Mouse (Mus musculus) heart, adult 2 months (tissue): Measurements from ENCODE around the gene Zbtb9. TPM values are rescaled to one million over a fixed set of nuclear protein-coding genes. Genes with fewer than 3 reads are reported as not detected.

Source experiments
- DNase-seq, 2 experiments: peaks; one replicate each; pipeline ENCODE4 v3.0.0; 2021
- H3K27ac ChIP-seq: fragments of 200-600 bp; 2 replicates; pipeline ENCODE4 v1.8.1; 2022
- H3K27me3 ChIP-seq: fragments of 200-500 bp; 2 replicates; pipeline ENCODE4 v1.6.1; 2012; ENCODE audit warnings: mild to moderate bottlenecking, low read length, inconsistent platforms, mixed read lengths; ENCODE audit not compliant: control insufficient read depth, insufficient read depth
- H3K36me3 ChIP-seq: fragments of 200-500 bp; 2 replicates; pipeline ENCODE4 v1.6.1; 2012; ENCODE audit warnings: low read length, inconsistent platforms; ENCODE audit not compliant: control insufficient read depth, insufficient read depth
- H3K4me1 ChIP-seq: fragments of 200-500 bp; 2 replicates; pipeline ENCODE4 v1.6.1; 2011; ENCODE audit warnings: low read length; ENCODE audit not compliant: control insufficient read depth, insufficient read depth
- H3K4me3 ChIP-seq: fragments of 200-600 bp; 2 replicates; pipeline ENCODE4 v1.8.1; 2022
- H3K79me2 ChIP-seq: fragments of 200-500 bp; replicated peaks from 2 replicates; pipeline ENCODE4 v1.6.1; 2012; ENCODE audit warnings: mild to moderate bottlenecking, inconsistent platforms, low read length, moderate library complexity, mixed read lengths; ENCODE audit not compliant: control insufficient read depth, insufficient read depth
- H3K9ac ChIP-seq: fragments of 200-500 bp; 2 replicates; pipeline ENCODE4 v1.6.1; 2012; ENCODE audit warnings: low read depth, mild to moderate bottlenecking, control low read depth, inconsistent platforms, low read length, mixed read lengths
- CTCF ChIP-seq: fragments of 200-600 bp; IDR thresholded peaks from 2 replicates; pipeline ENCODE4 v1.8.1; 2022; ENCODE audit warnings: antibody characterized with exemption, mild to moderate bottlenecking, moderate library complexity
- EP300 ChIP-seq: fragments of 200-500 bp; IDR thresholded peaks from 2 replicates; pipeline ENCODE4 v1.6.1; 2011; ENCODE audit warnings: low read depth, low read length, control low read depth; ENCODE audit not compliant: insufficient read depth
- POLR2A ChIP-seq: fragments of 200-500 bp; IDR thresholded peaks from 2 replicates; pipeline ENCODE4 v1.6.1; 2011; ENCODE audit warnings: mild to moderate bottlenecking, low read depth, low read length, control low read depth; ENCODE audit not compliant: insufficient read depth
- WGBS: fragments of 180-500 bp; shearing (Covaris S2); methylation state at CpG from one replicate; pipeline ENCODE4 v1.1.7; 2018; 5-methylcytosine and 5-hydroxymethylcytosine counted together
- intact Hi-C: fragments of 180-260 bp; cut with DNase I; formaldehyde crosslinking; loops from one replicate; pipeline ENCODE4 v1.15.1; 2025
- polyA plus RNA-seq: library from polyadenylated mRNA; depleted of rRNA; stranded (reverse); fragments of >200 nt; gene quantifications from 2 replicates; pipeline ENCODE4 v1.2.3, GENCODE M21; 2012
- total RNA-seq, 2 experiments: library from RNA; stranded (reverse); gene quantifications; 2 replicates each; pipeline ENCODE4 v1.2.3; 2021

Gene Zbtb9
- total and polyA plus RNA-seq, 3 experiments = 1.5 to 3.5 (median 2.4) TPM

DNA sequence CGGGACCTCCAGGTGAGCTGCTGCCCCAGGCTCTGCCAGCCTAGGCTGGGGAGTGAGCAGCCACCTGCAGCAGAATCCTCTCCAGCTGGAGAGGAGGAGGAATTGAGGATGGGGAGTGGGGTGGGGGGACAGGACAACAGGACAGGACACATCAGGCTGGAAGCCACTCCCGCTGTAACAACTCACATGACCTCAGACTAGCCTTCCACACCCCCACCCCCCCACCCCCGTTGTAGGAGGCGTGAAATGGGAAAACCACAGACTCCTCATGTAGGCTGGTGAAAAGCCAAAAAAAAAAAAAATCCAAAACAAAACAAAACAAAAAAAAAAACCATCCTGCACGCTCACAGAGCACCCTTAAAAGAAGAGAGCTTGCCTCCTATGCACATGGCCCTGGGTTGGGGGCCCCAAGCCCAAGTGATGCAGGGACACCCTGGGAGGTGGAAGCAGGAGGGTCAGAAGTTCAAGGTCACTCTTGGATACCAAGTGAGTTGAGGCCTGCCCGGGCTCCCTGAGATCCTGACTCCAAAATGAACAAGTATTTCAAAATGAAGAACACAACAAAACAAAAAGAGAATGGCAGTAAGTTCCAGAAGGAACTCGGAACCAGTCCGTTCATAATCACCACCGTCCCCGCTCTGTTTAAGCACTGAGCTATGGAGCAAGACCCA lies 66.6 kb downstream of the Zbtb9 start:
- 81% methylated on average over 10 of the region's 10 CpGs for WGBS
- H3K36me3 ChIP-seq = no peaks in the 10 kb centered on the region
- no peaks in the 10 kb centered on the region for H3K79me2 ChIP-seq
- no peaks in the 10 kb centered on the region for H3K27me3 ChIP-seq
- no peak for TF ChIP-seq EP300
- no peak for TF ChIP-seq POLR2A
- TF ChIP-seq CTCF = no peak
- no peaks in the 10 kb centered on the region for H3K4me1 ChIP-seq
- no peak overlapping the region for H3K27ac ChIP-seq
- intact Hi-C loops = no loop called here
- H3K9ac ChIP-seq = no peak overlapping the region
- H3K4me3 ChIP-seq = no peak overlapping the region
- no peak for DNase-seq

DNA sequence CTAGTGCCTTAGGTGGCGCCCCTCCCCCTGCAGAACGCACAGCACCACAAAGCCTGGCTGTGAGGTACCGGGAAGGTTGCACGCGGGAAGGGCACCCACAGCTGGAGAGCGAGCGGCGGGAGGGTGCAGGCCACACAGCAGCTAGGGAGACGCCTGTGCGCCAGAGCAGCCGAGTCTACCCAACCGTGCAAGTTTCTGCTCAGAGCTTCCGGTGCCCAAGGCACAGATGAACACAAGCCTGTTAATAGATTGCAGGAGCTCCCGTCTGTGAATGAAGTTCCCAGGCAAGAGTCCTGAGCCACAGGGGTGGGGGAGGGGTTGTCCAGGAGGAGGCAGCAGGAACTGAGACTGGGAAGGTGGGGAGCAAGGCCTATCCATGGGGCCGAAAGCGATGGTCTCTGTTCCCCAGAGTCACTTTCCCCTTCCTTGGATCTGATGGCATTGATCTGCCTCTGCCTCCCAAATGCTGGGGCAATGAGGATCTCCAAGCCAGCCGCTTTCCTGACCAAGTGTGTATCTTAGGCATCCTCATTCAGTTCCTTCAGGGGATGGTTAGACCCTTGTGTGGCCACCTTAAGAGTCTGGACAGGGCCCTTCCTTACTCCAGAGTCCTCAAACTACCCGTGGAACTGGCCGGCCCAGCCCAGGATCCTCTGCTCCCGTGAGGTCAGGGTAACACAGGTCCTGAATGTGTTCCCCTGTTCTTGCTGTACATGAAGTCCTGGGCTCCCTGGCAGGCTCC lies 67.5 kb downstream of the Zbtb9 start:
- H3K27ac ChIP-seq = no peak overlapping the region
- H3K79me2 ChIP-seq = no peaks in the 10 kb centered on the region
- intact Hi-C loops = no loop called here
- H3K4me3 ChIP-seq = no peak overlapping the region
- no peak overlapping the region for H3K9ac ChIP-seq
- 51% methylated on average over 20 of the region's 20 CpGs for WGBS
- no peaks in the 10 kb centered on the region for H3K27me3 ChIP-seq
- TF ChIP-seq CTCF = no peak
- no peak for TF ChIP-seq POLR2A
- TF ChIP-seq EP300 = no peak
- H3K4me1 ChIP-seq = no peaks in the 10 kb centered on the region
- H3K36me3 ChIP-seq = no peaks in the 10 kb centered on the region
- DNase-seq = no peak

DNA sequence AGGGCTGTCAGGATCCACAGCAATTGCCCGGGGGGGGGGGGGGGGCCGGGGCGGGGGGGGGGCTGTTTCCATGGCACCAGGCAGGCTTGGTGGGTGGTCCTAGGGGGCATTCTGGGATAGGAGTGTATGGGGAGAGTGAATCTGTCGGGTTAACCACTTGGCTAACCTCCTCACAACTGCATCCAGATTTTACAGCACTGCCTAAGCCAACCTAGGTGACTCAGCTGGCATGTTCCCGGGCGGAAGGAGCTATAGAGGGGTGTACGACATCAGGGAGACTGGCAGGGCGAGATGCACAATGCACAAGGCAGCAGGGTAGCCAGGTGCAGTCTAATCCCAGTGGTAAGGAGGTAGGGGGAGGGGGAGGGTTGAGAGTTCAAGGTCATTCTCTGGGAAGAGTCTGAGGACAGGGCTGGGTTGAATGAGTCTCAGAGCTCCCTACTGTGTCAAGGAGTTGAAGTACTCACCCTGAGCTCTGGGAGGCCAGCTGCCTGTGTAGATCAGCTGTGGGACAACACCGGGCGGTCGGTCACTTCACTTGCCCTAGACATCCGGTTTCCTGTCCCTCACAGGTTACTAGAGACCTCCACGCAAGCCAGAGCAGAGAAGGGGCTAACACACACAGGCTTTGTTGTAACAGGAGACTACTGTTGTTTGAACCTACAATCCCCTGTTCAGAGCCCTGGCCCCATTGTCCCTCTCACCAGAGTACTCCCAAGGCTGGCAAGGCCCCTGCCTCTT lies 68.2 kb downstream of the Zbtb9 start:
- no peak for DNase-seq
- WGBS = 57% methylated on average over 11 of the region's 13 CpGs
- TF ChIP-seq CTCF (no peak), EP300 (no peak), POLR2A (no peak)
- Histone ChIP-seq H3K9ac (no peak overlapping the region), H3K27ac (no peak overlapping the region), H3K4me1 (no peaks in the 10 kb centered on the region), H3K79me2 (no peaks in the 10 kb centered on the region), H3K36me3 (no peaks in the 10 kb centered on the region), H3K27me3 (no peaks in the 10 kb centered on the region), H3K4me3 (no peak overlapping the region)
- intact Hi-C loops = no loop called here

DNA sequence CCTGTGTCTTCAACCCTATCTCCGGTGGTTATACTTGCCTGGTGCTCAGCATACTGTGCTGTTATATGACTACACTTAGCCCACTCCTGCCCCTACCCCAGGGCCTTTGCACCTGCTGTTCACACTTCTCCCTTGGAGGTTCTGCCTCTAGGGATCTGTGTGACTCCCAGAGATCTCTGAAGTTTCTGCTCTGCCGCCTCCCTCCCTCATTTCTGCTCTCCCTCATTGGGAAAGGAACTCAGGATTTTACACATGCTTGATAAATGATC lies 68.8 kb downstream of the Zbtb9 start:
- H3K79me2 ChIP-seq = no peaks in the 10 kb centered on the region
- no peaks in the 10 kb centered on the region for H3K27me3 ChIP-seq
- no peak overlapping the region for H3K4me3 ChIP-seq
- DNase-seq = no peak
- no peaks in the 10 kb centered on the region for H3K4me1 ChIP-seq
- intact Hi-C loops = no loop called here
- no peak overlapping the region for H3K9ac ChIP-seq
- 89% methylated on average over 2 of the region's 2 CpGs for WGBS
- no peak overlapping the region for H3K27ac ChIP-seq
- no peaks in the 10 kb centered on the region for H3K36me3 ChIP-seq
- TF ChIP-seq POLR2A (no peak), CTCF (no peak), EP300 (no peak)

DNA sequence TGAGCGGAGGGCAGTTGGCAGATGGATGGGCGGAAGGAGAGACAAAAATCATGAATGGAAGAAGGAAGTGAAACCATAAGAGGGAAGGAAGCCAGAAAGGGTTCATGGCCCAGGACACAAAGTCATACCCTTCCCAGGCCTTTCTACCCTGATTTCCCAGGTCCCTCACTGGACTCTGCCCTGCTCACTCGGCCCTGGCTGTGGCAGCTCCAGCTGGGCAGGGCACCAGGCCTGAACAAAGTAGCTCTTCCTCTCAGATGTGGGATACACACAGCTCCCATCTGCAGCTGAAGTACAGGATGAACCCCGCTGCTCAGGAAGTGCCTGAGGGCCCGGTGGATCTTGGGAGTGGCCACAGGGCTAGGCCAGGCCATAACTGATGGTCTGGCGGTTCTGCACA lies 69.9 kb downstream of the Zbtb9 start:
- peak in 1 of 2 experiments; percentile 39 for DNase-seq
- intact Hi-C loops = no loop called here
- WGBS = 52% methylated on average over 6 of the region's 6 CpGs

DNA sequence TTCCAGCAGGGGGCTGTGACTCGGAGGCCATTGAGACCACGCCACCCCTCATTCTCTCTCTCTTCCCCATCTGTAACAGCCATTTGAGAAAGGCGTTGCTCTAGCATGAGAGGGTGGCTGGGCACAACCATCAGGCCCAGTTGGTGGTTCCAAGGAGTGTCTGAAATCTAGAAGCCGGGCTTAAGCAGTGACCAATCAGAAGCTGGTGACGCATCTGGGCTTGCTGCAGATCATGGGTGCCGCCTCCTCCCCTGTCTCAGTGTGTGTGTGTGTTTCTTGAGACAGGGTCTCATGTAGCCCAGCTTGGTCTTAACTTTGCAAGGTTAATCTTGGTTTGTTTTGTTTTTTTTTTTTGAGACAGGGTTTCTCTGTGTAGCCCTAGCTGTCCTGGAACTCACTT lies 72.2 kb downstream of the Zbtb9 start:
- Histone ChIP-seq H3K36me3 (no peaks in the 10 kb centered on the region), H3K27me3 (no peaks in the 10 kb centered on the region), H3K27ac (no peak overlapping the region), H3K4me1 (no peaks in the 10 kb centered on the region), H3K4me3 (no peak overlapping the region), H3K79me2 (no peaks in the 10 kb centered on the region), H3K9ac (no peak overlapping the region)
- DNase-seq = no peak
- TF ChIP-seq POLR2A (no peak), CTCF (no peak), EP300 (no peak)
- WGBS = 95% methylated on average over 6 of the region's 6 CpGs
- intact Hi-C loops = no loop called here

More for the DNA sequence above, 69.9 kb downstream of the Zbtb9 start:
- H3K4me3 ChIP-seq = no peak overlapping the region
- H3K9ac ChIP-seq = no peak overlapping the region
- no peaks in the 10 kb centered on the region for H3K27me3 ChIP-seq
- H3K79me2 ChIP-seq = no peaks in the 10 kb centered on the region
- no peak for TF ChIP-seq POLR2A
- no peak for TF ChIP-seq EP300
- no peak for TF ChIP-seq CTCF
- no peaks in the 10 kb centered on the region for H3K36me3 ChIP-seq
- no peaks in the 10 kb centered on the region for H3K4me1 ChIP-seq
- no peak overlapping the region for H3K27ac ChIP-seq
